Mouse (Mus musculus): Measurements from ENCODE around the gene Olfr355.

The Olfr355 gene

GRCm38 (mm10) chr2:36928797-36929196 lies at the start of gene Olfr355:
Gene Olfr355 (minus strand): TSS chr2:36928897.
- no peak for DNase-seq (ENCODE audit: low read depth, low spot score)

GRCm38 (mm10) chr2:36936821-36937220 lies 8.1 kb upstream of the Olfr355 start, which contains the start of gene Olfr356:
Gene Olfr356 (plus strand): TSS chr2:36937121.
- no peak for DNase-seq (ENCODE audit: low read depth, low spot score)

- no peak for DNase-seq (ENCODE audit: low read depth, low spot score)
Measured at GRCm38 (mm10) chr2:36905380-36905779, 23.3 kb downstream of the Olfr355 start, which contains the start of gene Olfr354. Gene Olfr354 (plus strand): TSS chr2:36905680.

GRCm38 (mm10) chr2:36897114-36897513 lies 31.6 kb downstream of the Olfr355 start:
- no peak for DNase-seq (ENCODE audit: low read depth, low spot score)

GRCm38 (mm10) chr2:36892836-36893235 lies 35.9 kb downstream of the Olfr355 start, which contains the start of gene Olfr353:
Gene Olfr353 (minus strand): TSS chr2:36892936.
- DNase-seq (ENCODE audit: low read depth, low spot score), result no peak

Measured in telencephalon, adult 2 months (tissue).